Mouse (Mus musculus) olfactory bulb, adult 2 months (tissue): ENCODE measurements around the gene Vdr. TPM values are rescaled to one million over a fixed set of nuclear protein-coding genes. Genes with fewer than 3 reads are reported as not detected.

Experiments used
- H3K27ac ChIP-seq: fragments of 200-500 bp; 2 replicates; pipeline ENCODE4 v1.5.1; 2012; ENCODE audit warnings: low read depth, low read length; ENCODE audit not compliant: insufficient read depth
- H3K4me1 ChIP-seq: fragments of 200-500 bp; 2 replicates; pipeline ENCODE4 v1.6.1; 2012; ENCODE audit warnings: low read length; ENCODE audit not compliant: control insufficient read depth, insufficient read depth
- H3K4me3 ChIP-seq: fragments of 200-500 bp; 2 replicates; pipeline ENCODE4 v1.5.1; 2012; ENCODE audit warnings: mild to moderate bottlenecking, low read depth, low read length, moderate library complexity; ENCODE audit not compliant: insufficient read depth
- CTCF ChIP-seq: fragments of 200-500 bp; IDR thresholded peaks from 2 replicates; pipeline ENCODE4 v1.5.1; 2012; ENCODE audit warnings: low read depth, mild to moderate bottlenecking, low read length, moderate library complexity; ENCODE audit not compliant: insufficient read depth
- POLR2A ChIP-seq: fragments of 200-500 bp; IDR thresholded peaks from 2 replicates; pipeline ENCODE4 v1.6.1; 2012; ENCODE audit warnings: mild to moderate bottlenecking, low read depth, low read length, moderate library complexity; ENCODE audit not compliant: insufficient read depth
- WGBS: fragments of 180-500 bp; shearing (Covaris S2); methylation state at CpG from one replicate; pipeline ENCODE4 v1.1.7; 2018; 5-methylcytosine and 5-hydroxymethylcytosine counted together
- polyA plus RNA-seq: library from polyadenylated mRNA; stranded (reverse); fragments of >200 nt; gene quantifications from 2 replicates; pipeline ENCODE4 v1.2.4, GENCODE M21; 2012; ENCODE audit warnings: low replicate concordance; ENCODE audit not compliant: missing spikeins, insufficient read depth, insufficient read length

Vdr gene
- polyA plus RNA-seq, 1 experiment: not detected

DNA sequence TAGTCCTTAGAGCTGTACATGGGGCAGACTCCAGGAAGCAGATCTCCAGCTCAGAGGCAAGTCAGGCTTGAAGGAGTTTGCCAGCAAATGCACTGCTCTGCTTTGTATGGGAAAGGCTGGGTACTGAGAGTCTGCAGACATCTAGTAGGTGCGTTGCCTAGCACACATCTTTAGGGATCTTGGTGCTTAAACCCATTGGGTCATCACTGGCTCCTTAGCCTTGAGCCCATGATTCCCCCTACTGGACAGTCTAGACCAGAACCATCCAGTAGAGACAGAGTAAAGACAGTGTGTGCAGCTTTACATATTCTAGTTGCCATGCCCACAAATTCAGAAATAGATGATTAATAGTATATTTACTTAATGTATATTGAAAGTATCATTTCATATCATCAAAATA, 69.6 kb downstream of the Vdr start:
- Histone ChIP-seq H3K4me3 (no peak overlapping the region), H3K4me1 (peaks cover 13% of the 10 kb centered on the region), H3K27ac (no peak overlapping the region)
- WGBS: 86% methylated on average over 1 of the region's 1 CpGs
- no peak for TF ChIP-seq CTCF
- TF ChIP-seq POLR2A: no peak

DNA sequence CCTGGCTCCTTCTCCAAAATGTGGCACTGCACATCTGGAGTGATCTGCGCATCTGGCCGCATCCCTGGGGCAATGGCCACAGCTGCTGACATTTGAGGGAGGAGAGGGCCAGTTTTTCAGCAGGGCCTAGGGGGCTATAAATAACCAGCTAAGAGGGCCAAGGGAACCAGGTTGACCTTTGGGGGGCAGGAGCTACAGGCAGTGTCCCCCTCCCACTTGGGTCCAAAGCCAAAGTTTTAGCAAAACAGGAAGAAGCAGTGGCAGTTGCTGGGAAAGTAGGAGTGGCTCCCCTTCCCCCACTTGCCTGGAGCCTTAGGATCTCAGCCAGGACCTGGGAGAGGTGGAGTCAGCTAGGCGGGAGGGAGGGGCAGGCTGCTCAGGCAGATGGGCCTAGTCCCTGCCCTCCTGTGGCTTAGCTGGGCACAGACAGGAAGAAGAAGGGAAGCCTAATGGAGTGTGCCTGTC, 70.4 kb downstream of the Vdr start:
- peaks cover 13% of the 10 kb centered on the region for H3K4me1 ChIP-seq
- H3K4me3 ChIP-seq: no peak overlapping the region
- TF ChIP-seq POLR2A (no peak), CTCF (no peak)
- WGBS: 67% methylated on average over 3 of the region's 3 CpGs
- H3K27ac ChIP-seq: no peak overlapping the region

DNA sequence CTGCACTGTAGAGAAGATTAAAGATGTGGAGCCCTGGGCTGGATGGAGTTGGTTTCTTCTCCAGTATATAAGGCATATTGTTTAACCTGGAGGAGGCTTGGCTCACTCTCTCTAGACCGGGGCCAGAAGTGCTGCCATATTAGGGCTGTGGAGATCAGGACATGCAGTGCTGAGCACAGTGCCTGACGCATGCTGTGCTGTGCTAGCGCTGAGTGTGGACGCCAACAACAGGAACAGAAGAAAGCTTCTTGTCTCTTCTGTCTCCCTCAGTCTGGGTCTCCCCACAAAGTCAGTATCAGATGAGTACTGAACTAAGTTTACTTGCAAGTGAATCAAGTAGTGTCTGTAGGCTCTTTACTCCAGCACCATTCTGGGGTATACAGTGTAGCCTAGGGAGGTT, 71.0 kb downstream of the Vdr start:
- Histone ChIP-seq H3K4me1 (peaks cover 13% of the 10 kb centered on the region), H3K27ac (no peak overlapping the region), H3K4me3 (no peak overlapping the region)
- TF ChIP-seq POLR2A: no peak
- no peak for TF ChIP-seq CTCF
- WGBS: 88% methylated on average over 4 of the region's 4 CpGs

DNA sequence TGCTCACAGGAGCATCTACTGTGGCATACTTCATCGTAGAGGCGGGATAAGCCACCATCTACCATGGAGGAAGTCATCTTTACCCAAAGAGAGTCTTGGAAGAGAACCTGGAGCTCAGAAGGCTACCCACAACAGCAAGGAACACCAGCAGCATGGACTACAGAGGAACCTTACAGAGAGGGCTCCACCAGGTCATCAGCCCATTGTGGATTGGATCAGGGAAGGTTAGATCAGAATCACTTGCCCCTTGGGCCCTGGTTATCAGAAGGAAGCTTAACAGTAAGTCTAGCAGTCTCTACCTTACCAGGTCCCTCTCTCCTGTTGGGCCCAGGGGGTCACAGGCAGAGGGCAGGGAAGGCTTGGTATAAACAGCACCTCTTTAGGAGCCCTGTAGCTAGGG, 71.4 kb downstream of the Vdr start:
- no peak for TF ChIP-seq CTCF
- no peak for TF ChIP-seq POLR2A
- H3K27ac ChIP-seq: no peak overlapping the region

DNA sequence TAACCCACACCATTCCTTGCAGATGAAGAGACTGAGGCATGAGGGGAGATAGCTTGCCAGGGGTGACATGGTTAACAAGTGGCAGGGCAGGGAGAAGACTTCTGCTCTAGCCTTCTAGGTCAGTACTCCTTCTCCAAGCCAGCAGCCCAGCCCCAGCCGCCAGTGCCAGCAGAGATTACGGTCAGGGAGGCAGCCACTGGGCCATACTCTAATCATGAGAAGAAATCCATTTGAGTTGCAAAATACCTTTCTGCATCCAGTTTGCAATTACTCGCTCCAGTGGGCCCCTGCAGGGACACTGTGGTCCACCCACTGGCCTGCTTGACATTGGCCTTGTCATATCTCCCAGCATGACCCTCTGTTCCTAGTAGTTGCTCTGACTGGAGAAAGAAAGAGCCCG, 72.0 kb downstream of the Vdr start:
- Histone ChIP-seq H3K27ac (no peak overlapping the region), H3K4me3 (no peak overlapping the region), H3K4me1 (peaks cover 13% of the 10 kb centered on the region)
- WGBS: 74% methylated on average over 4 of the region's 4 CpGs
- no peak for TF ChIP-seq POLR2A
- TF ChIP-seq CTCF: no peak

More for the DNA sequence above, 71.4 kb downstream of the Vdr start:
- Histone ChIP-seq H3K4me1 (peaks cover 13% of the 10 kb centered on the region), H3K4me3 (no peak overlapping the region)
- WGBS: 98% methylated on average over 2 of the region's 2 CpGs

DNA sequence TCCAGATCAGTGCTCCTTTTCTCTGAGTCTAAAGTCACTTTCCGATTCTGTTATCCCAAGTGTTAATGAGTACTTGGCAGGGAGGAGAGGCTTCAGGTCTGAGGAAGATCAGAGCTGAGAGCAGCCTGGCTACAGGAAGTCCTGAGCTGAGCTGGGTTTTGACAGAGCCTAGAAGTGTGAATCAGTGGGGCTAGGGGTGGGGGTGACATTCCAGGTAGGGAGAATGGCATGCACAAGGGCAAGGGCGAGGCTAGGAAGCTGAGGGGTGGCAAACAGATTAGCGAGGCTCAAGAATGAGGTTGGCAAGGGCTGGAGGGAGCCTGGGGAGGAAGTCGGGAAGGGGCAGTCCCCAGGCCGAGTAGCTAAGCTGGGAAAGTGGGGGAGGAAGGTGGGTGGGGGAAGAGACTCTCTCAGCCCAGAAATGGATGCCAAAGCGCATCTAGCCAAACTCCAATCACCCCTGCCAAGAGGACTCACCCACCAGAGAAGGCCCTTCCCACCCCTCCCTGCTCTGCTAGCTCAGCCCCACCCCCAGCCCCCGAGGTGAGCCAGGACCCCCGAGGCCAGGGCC, 72.9 kb downstream of the Vdr start:
- TF ChIP-seq POLR2A: no peak
- TF ChIP-seq CTCF: no peak
- peaks cover 13% of the 10 kb centered on the region for H3K4me1 ChIP-seq
- H3K27ac ChIP-seq: no peak overlapping the region; the same call in 1 of the 2 replicates
- WGBS: 16% methylated on average over 7 of the region's 8 CpGs
- no peak overlapping the region for H3K4me3 ChIP-seq

DNA sequence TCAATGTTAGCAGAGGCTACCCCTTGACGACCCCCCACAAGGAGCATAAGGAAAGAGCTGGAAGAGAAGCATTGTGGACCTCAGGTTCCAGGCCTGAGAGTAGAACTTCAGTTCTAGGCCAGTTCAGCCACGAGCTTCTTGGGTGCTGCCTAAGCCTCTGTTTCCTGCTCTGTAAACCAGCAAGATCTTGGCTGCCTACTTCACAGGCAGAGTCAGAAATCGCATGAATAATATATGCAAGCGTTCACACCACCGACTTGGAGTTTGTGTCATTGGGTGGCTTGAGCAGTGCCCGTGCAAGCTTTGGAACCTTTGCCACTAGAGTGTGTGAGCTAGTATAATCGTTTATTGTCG, 73.6 kb downstream of the Vdr start:
- H3K4me3 ChIP-seq: no peak overlapping the region
- WGBS: 54% methylated on average over 8 of the region's 8 CpGs
- TF ChIP-seq POLR2A (no peak), CTCF (no peak)
- H3K4me1 ChIP-seq: peaks cover 20% of the 10 kb centered on the region
- no peak overlapping the region for H3K27ac ChIP-seq

DNA sequence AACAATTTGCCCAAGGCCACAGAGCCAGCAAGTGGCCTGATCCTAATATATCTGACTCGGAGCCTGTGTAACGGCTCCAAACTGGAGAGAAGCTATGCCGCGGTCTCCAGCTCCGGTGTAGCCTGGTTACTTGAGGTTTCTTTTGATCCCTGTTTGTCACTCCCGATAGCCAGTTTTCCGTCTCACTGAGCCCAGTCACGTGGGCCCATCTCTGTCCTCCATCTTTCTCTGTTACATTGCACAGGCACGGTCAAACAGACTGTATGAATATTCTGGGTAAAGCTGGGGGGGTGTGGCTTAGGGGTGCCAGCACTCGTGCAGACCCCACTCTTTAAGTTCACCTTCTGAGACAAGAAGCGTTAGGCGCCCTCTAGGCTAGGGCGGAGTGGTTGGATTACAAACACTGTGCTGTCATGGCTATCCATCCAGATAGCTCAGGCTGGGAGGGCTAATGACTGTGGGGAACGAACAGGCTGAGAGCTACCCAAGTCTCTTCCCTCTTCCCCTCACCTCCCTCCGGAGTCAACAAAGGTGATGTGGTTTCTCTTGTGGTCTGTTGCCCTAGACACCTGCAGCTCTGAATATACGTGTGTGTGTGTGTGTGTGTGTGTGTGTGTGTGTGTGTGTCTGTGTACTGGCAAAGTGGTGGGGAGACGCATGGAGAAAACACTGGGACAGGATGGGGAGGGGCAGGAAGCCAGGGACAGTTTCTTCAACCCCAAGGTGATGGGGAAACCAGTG, 74.1 kb downstream of the Vdr start:
- peaks cover 22% of the 10 kb centered on the region for H3K4me1 ChIP-seq
- WGBS: 71% methylated on average over 17 of the region's 17 CpGs

DNA sequence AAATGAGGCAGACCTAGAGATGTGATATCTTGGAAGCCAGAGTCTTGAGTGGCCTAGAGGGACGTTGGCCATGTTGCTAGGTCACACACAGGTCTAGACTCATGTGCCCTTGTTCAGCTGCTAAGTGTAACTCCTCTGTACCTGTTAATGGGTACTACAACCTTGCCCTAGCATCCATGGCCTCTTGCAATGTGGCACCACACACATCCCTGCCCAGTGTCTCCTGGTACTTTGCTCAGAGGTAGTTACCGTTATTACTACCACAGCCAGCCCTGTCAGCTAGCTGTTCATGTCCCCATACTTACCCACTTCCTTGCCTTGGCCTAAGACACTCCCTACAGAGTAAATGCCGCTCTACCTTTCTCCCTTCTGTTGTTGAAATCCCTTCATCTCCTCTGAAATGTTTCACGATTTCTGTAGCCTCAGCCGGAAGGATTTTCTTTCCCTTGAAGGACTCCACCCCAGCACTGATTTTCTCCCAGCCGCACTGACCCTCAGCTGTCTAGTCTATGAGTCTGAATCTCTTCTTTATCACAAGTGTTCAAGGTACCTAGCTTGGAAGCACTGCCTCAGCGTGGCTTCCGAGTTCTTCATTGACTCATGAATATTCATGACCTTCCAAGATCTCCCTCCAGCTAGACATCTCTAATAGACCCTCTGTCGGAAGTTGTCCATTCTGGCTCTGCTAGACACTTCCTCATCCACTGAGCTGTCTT, 77.5 kb downstream of the Vdr start:
- 80% methylated on average over 9 of the region's 9 CpGs for WGBS
- no peak overlapping the region for H3K4me3 ChIP-seq
- no peak overlapping the region for H3K27ac ChIP-seq
- TF ChIP-seq POLR2A: no peak
- TF ChIP-seq CTCF: no peak
- peaks cover 35% of the 10 kb centered on the region for H3K4me1 ChIP-seq

More for the DNA sequence above, 74.1 kb downstream of the Vdr start:
- H3K4me3 ChIP-seq: no peak overlapping the region
- H3K27ac ChIP-seq: no peak overlapping the region
- no peak for TF ChIP-seq POLR2A
- TF ChIP-seq CTCF: no peak
